Mouse (Mus musculus) gastrocnemius, postnatal 4 days (tissue): Measurements from ENCODE around the gene Gm49380. TPM values are rescaled to one million over a fixed set of nuclear protein-coding genes. Genes with fewer than 3 reads are reported as not detected.

Source experiments
- DNase-seq, 2 experiments: peaks; one replicate each; pipeline ENCODE4 v3.0.0; 2021 to 2022; ENCODE audit warnings: low spot score in 2 of 2, mixed read lengths in 2 of 2
- total RNA-seq, 2 experiments: library from RNA; stranded (reverse); gene quantifications; 2 replicates each; pipeline ENCODE4 v1.2.3; 2021

Gm49380 gene
- total RNA-seq, 2 experiments from 2014 or later: 0.10 TPM; not detected in 1

GRCm38 (mm10) chr9:44047571-44048490, 65.5 kb downstream of the Gm49380 start:
- DNase-seq: no peak

DNA sequence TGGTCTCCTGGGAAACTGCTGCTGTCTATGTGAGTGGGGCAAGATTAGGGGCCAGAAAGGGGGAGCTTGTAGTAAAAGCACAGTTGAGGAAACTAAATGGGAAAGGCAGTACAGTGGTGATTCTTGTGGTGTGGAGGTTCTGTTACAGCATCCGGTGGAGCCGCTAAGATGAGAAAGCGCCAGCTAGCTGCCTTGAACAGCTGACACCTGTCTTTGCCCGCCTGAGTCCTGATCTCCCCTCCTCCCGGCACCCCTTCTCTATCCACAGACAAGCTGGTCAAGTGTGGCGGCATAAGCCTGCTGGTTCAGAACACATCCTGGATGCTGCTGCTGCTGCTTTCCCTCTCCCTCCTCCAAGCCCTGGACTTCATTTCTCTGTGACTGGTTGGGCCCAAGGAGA, 66.2 kb downstream of the Gm49380 start:
- no peak for DNase-seq

- no peak for DNase-seq
Measured at GRCm38 (mm10) chr9:44046426-44046825, 66.9 kb downstream of the Gm49380 start.

- no peak for DNase-seq
Measured at GRCm38 (mm10) chr9:44045884-44046272, 67.4 kb downstream of the Gm49380 start.

DNA sequence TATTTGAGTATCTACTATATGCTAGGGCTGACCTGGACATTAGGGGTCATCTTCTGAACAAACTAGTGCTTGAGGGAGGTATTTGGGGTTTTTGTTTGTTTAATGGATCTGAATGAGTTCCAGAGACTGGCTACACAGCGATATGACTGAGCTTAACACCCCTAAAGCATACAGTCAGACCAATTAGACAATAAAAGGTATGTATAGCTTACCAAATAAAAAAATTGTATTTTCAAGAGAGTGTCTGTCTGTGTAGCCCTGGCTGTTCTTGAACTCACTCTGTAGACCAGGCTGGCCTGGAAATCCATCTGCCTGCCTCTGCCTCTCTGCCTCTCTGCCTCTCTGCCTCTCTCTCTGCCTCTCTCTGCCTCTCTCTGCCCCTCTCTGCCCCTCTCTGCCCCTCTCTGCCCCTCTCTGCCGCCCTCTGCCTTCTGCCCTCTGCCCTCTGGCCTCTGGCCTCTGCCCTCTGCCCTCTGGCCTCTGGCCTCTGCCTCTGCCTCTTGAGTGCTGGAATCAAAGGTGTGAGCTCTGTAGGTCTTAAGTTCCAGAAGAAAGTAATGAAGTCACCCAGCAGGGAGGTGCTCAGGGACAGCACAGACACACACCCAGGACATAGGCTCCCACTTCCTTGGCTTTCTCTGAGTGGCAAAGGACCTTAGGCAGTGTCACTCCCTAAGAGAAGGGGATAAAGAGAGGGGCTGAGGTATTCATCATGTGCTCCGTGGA, 68.0 kb downstream of the Gm49380 start:
- no peak for DNase-seq

GRCm38 (mm10) chr9:44044426-44045157, 68.7 kb downstream of the Gm49380 start:
- no peak for DNase-seq

- DNase-seq: no peak
Measured at GRCm38 (mm10) chr9:44043708-44044425, 69.4 kb downstream of the Gm49380 start.

DNA sequence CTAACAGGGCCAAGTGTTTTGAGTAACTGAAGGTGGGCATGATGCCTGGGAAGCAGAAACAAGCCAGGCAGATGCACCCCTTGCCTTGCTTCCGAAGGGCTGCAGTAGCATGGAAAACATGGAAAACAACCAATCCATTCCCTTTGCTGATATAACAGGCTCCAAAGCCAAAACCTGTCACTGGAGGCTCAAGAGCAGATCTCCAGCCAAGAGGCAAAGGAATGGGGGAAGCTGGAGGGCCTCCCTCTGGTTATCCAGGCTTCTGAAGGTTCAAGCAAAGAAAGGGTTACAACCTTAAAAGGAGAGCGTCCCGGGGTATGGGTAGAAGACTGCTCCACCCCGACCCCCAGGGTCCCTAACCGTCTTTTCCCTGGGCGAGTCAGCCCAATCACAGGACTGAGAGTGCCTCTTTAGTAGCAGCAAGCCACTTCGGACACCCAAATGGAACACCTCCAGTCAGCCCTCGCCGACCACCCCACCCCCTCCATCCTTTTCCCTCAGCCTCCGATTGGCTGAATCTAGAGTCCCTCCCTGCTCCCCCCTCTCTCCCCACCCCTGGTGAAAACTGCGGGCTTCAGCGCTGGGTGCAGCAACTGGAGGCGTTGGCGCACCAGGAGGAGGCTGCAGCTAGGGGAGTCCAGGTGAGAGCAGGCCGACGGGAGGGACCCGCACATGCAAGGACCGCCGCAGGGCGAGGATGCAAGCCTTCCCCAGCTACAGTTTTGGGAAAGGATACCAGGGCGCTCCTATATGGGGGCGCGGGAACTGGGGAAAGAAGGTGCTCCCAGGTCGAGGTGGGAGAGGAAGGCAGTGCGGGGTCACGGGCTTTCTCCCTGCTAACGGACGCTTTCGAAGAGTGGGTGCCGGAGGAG, 70.2 kb downstream of the Gm49380 start, which contains the start of gene Thy1:
Thy1 (plus strand) TSS at position 549 of the 872 bp plus-strand sequence.
- peak in 1 of 2 experiments; percentile 40 for DNase-seq

DNA sequence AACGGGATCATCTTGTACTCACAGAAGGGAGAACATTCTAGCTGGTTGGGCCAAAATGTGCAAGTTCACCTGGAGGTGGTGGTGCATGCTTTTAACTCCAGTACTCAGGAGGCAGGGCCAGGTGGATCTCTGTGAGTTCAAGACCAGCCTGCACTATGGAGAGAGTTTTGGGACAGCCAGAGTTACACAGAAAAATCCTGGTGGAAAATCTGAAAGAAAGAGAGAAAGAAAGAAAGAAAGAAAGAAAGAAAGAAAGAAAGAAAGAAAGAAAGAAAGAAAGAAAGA, 71.0 kb downstream of the Gm49380 start:
- DNase-seq: no peak

DNA sequence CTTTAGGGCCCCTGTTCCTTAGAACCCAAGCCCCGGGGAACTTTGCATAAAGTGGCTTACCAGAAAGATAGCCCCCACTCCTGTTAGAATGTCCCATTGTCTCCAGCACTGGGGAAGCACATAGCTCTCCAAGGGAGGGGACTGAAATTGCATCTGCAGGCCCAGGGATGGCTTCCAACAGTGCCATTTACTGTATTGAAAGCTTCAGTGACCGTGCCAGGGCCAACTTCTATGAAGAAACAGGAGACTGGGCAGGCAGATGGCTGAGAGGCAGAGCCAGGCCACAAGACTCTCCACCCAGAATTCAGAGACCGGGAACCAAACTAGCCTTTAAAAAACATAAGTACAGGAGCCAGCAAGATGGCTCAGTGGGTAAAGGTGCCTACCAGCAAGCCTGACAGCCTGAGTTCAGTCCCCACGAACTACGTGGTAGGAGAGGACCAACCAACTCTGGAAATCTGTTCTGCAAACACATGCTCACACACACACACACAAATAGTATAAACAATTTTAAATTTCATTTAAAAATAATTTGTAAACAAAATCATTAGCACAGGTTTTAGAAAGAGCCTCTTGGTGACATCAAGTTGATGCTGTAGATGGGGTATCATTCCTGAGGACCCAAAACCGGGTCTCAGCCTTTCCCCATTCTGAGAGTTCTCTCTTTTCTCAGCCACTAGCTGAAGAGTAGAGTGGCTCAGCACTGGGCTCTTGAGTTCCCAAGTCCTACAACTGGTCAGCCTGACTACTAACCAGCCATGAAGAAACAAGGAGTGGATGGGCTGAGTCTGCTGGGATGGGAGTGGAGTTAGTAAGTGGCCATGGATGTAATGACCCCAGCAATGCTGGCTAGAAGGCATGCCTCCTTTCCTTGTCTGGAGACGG, 71.5 kb downstream of the Gm49380 start:
- DNase-seq: no peak

GRCm38 (mm10) chr9:44037106-44037505, 76.2 kb downstream of the Gm49380 start:
- DNase-seq: no peak

DNA sequence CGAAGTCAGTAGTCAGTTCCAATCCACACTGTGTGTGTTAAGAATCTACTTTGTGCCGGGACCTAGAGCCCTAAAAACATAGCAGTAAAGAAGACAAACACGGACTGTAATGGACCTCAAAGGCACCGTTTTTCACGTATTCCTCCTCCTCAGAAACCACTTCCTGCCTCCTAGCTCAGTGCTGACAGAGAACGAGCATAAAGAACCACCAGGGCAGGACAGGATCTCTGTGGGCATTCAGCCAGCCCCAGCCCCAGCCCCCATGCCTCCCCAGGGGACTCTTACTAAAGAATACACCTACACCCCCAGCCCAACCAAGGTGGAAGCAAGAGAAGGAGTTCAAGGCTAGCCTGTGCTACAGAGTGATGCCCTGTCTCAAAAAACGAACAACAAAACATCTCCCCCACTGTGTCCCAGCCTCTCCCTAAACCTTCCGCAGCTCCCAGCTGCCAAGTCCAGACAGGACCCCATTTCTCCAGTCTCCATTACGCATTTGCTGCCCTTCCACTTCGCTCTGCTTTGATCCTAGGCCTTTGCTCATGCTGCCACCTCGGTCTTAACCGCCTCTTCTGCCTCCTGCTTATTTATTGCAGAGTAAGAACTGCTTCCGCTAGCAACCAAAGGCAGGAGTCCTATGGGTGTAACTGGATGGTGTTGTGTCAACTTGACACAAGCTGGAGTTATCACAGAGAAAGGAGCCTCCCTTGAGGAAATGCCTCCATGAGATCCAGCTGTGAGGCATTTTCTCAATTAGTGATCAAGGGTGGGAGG, 79.2 kb downstream of the Gm49380 start:
- DNase-seq: no peak

DNA sequence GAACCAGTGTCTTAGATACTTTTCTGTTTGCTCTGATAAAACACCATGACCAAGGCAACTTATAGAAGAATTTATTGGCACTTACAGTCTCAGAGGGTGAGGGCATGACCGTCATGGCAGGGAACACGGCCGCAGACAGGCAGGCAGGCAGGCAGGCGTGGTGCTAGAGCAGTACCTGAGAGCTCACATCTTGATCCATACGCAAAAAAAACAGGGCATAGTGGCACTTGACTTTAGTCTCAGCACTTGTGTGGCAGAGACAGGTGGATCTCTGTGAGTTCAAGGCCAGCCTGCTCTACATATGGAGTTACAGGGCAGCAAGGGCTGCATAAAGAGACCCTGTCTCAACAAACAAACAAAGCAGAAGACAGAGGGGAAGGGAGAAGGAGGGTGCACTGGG, 80.0 kb downstream of the Gm49380 start:
- DNase-seq: no peak

GRCm38 (mm10) chr9:44031946-44032345, 81.4 kb downstream of the Gm49380 start:
- no peak for DNase-seq

GRCm38 (mm10) chr9:44031079-44031478, 82.2 kb downstream of the Gm49380 start:
- no peak for DNase-seq

GRCm38 (mm10) chr9:44030646-44031045, 82.7 kb downstream of the Gm49380 start:
- no peak for DNase-seq

DNA sequence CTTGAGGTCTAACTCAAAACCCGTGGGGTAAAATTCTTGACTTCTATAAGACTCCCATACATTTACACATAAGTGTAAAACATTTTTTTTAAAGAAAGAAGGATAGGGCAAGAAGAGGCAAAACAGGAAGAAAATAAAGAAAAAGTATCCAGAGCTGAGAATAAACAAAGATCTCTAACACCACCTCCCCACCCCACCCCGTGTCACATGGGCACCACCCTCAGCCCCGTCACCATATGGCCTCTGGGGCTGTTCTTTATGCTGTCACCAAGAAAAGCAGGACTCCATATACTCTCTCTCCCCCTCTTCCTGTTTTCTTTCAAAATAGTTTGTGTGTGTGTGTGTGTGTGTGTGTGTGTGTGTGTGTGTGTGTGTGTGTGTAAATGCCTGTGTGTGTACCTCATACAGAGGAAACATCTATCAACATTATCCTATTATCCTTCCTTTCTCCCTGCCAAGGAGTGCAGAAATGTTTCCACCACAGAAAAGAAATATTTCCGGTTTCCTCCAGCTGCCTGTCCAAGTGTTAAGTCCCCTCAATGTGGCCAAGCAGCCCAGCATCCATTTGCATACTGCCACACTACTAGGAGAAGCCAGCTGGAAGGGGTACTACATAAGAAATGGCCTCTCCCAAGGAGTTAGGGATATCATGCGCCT, 83.6 kb downstream of the Gm49380 start:
- DNase-seq: no peak

DNA sequence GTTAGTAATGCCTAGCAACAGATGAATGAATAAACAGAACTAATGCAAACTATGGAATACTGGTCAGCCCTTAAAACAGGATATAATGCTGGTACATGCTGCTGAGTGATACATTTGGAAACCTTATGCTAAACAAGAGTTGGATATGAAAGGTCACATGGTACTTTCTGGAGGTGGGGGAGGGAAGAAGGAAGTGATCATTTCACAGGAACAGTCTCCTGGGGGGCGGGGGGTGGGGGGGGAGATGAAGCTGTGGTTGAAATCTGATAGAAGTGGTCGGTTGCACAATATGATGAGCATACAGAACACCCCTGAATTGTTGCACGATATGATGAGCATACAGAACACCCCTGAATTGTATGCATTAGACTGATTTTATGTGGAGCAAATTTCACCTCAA, 89.2 kb downstream of the Gm49380 start:
- DNase-seq: no peak
